Mouse (Mus musculus): Measurements from ENCODE around the gene Glrx5. TPM values are rescaled to one million over a fixed set of nuclear protein-coding genes. Genes with fewer than 3 reads are reported as not detected.

Glrx5 gene
- total RNA-seq, 2 experiments from 2014 or later: 83.8 to 111 TPM

DNA sequence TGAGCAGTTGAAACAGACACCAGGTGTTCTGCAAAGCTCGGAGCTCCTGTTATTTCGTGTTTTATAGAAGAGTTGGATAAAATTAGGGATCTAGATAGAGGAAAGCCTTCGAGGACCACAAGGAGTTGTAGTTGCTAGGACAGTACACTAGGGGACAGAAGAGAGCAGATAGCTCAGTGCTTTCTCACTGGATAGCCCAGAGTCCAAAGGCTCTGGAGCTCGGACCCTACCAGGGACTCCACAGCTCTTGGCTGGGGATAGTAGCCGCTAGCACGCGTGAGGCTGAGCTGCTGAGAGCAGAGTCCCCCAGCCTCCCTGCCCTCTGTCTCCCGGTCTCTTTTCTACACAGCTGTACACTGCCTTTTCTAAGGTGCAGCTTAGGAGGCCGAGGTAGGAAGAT lies 41.2 kb downstream of the Glrx5 start:
- DNase-seq: peak; percentile 8 to 33

DNA sequence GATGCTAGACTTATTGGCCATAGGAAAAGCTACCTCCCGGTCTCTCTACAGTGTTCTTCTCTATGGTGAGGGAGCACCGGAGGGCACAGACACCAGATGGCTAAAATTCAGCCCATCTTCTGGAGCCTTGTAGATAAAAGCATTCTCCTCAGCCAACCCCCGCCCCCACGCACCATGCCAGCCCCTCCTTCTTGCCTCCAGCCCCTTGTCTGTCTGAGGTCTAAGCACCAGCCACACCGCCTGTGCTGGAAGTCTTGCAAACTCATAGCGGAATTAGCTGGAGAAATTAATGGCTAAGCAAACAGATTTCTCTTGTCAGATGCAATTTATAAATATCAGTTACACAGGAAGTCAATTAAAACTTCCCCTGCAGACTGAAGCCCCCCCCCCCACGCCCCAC lies 43.0 kb downstream of the Glrx5 start:
- DNase-seq: no peak

DNA sequence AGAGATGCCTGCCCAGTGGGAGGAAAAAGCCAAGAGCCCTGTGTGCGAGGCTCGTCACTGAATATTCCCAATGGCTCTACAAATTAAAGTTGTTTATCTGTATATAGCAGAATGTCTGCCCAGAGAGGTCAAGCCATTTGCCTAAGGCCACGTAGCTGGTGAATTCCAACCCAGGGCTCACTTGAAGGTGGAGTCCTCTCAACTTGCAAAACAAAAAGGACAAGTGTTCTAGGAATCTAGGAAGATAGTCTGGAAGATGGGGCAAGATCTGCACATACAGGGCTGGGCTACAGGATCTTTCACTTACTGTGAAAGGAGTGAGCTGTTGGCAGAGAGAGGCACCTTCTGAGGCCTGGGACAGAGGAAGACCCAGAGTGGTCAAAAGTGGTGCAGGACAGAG lies 44.0 kb downstream of the Glrx5 start:
- no peak for DNase-seq

DNA sequence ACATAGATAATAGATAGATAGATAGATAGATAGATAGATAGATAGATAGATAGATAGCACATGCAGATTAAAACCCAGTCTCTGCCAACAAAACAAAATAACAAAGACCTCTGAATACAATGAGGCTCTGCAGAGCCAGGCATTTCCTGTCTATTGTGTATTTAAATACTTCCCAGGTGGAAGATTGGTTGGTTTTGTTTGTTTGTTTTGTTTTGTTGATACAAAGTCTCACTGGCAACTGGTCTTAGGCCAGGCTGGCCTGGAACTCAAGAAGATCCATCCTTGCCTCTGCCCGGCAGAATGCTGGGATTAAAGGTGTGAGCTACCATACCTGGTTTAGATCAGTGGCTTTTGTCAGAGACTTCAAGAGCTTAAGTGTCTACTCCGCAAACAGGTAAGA lies 44.7 kb downstream of the Glrx5 start:
- DNase-seq: no peak

DNA sequence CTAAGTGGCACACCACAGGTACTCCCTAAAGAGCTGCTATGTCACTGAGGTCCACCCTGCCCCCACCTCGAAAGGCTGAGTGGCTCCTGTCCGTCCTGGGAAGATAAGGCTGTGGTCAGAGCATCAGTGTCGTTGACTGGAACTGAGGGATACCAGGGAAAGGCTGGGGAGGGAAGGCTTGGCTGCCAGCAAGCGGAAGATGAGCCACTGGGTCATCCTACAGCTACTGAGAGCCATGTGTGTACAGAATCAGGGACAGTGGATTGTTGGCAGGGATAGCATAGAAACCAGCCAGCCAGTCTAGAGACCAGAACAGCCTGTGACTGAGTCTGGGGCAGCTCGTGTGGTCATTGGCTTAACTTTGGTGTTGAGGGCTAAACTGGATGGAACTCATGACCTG lies 51.7 kb downstream of the Glrx5 start:
- DNase-seq: no peak

DNA sequence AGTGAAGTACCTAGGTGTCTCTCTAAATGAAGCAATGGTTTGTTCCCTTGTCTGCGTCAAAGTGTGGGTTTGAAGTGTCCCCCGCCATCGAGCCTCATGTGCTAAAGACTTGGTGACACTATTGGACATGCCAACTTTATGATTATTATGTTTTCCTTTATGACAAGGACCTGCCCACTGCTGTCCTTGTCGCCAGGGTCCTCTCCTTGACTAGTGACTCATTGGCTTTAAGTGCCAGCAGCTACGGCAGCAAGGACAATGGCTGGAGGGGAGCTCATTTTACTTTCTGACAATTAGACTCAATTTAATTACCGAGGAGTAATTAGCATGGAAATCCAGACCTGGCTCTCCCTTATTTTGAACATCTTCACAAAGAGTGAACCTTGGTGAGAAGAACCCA lies 52.3 kb downstream of the Glrx5 start:
- no peak for DNase-seq

DNA sequence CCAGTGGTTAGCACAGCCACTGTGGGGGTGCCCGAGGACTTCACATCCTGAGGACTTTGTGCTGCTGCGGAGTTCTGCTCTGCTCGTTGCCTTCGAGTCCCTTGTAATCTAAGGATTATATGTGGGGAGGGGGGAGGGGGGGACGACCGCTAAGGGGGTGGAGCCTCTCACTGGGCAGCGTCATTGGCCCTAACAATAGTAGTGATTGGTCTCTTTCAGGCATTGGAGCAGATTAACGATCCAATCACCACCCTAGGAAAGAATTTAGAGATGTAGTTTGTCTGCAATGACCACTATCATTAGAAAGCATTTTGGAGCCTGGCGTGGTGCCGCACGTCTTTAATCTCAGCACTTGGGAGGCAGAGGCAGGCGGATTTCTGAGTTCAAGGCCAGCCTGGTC lies 52.8 kb downstream of the Glrx5 start:
- no peak for DNase-seq

DNA sequence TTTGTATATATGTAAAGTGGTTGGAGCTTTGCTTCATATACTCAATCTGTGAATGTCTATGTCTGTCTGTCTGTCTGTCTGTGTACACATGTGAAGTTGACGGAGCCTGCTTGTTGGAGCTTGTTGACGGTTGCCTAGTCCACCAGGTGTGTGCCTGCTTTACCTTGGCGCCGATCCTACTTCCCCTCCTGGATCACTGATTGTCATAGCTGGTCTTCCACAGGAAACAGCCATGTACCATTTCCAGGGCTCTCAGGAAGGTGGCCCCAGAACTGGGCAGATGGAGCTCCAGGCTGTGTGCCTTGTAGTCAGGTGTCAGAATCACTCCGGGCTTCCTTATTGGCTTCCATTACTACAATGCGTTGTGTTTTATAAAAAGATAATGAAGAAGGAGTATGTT lies 54.3 kb downstream of the Glrx5 start:
- DNase-seq: no peak

DNA sequence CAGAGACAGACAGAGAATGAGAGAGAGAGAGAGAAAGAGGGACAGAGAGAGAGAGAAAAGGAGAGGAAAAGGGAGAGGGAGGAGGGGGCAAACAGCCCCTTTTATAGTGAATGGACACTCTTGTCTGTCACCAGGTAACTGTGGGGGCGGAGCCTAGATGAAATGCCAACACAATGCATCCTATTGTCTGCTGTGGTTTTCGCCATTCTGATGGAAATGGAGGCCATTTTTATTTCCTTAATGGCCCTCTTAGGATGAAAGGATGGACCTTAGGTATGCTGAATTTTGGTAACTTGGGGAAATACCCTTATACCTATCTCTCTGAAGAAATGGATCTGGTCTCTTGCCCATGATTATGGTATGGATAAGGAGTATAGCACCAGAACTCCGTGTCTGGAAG lies 54.9 kb downstream of the Glrx5 start:
- DNase-seq: no peak

DNA sequence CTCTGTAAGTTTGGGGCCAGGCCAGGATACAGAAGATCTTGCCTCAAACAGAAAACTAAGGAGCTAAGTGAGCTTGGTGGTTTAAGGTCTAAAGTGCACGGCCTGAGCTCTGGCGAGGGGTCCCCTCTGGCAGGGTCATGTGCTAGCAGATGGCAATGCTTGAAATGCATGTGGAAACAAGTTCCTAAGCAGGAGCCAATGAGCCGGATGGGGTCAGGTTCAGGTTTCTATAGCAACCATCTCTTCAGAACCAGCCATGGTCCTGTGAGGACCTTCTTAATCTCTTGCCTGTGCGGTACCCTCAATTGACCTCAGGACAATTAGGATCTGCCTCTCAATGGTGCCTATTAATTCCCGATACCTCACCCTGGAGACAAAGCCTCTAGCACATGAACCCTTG lies 56.7 kb downstream of the Glrx5 start:
- DNase-seq: no peak

DNA sequence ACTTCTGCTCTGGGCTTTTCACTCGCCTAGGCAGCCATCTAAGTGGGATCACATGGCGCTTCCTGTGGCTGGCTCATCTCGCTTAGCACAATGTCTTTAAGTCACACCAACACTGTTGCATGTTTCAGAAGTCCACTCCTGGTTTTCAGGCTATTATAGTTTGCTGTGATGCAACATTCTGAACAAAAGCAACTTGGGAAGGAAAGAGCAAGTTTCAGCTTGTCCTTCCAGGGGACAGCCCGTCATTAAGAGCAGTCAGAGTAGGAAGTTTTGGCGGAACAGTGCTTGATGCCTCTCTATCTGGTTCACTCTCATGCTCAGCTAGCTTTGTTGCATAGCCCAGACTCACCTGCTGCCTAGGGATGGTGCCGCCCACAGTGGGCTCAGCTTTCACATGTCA lies 59.1 kb downstream of the Glrx5 start:
- no peak for DNase-seq

Small RNA genes within 50 kb of the gene (microRNA-seq; reads per million reads assigned to microRNA genes)
- 0.27 to 1.1 reads per million in 2 experiments for gene Mir3069

Other genes with a start within 250 kb of the Glrx5 start
- gene Clmn, start 167.6 kb upstream of the Glrx5 start, total RNA-seq (2021): 1 to 10 TPM; 1.9 to 2.9 TPM
- 1 to 10 TPM; 7.9 to 8.3 TPM for gene Syne3, start 22.9 kb upstream of the Glrx5 start, total RNA-seq (2021)
- not detected for gene Tcl1b2, start 113.3 kb downstream of the Glrx5 start, total RNA-seq (2021)
- gene Tcl1b1, start 127.0 kb downstream of the Glrx5 start, total RNA-seq (2021): not detected
- not detected for gene Tcl1b5, start 143.7 kb downstream of the Glrx5 start, total RNA-seq (2021)
- not detected for gene Tcl1b3, start 158.4 kb downstream of the Glrx5 start, total RNA-seq (2021)
- not detected for gene Tcl1b4, start 169.3 kb downstream of the Glrx5 start, total RNA-seq (2021)
- gene Tcl1, start 190.1 kb downstream of the Glrx5 start, total RNA-seq (2021): not detected

Data from heart, adult 18-20 months (tissue).